Mouse (Mus musculus): ENCODE data around the gene L3mbtl2. TPM values are rescaled to one million over a fixed set of nuclear protein-coding genes. Genes with fewer than 3 reads are reported as not detected.
"Not testable (repeated sequence)": the region's sequence is repeated elsewhere in the genome, so short reads cannot be mapped to it uniquely, and the experiment has no call there.

Gene L3mbtl2
- total RNA-seq (2021), result 10 to 100 TPM; 34.4 to 35.5 TPM
- long read RNA-seq, experiment 1, transcript L3mbtl2-201 (17 exons, 3,487 nt), result major isoform, 61 of 75 reads
- long read RNA-seq, experiment 1, partial matches to known transcripts, result 8 of 75 reads
- long read RNA-seq, experiment 1, other reads (novel, unspliced or antisense), result 6 of 75 reads
- long read RNA-seq, experiment 2, transcript L3mbtl2-201 (17 exons, 3,487 nt), result major isoform, 59 of 74 reads
- long read RNA-seq, experiment 2, partial matches to known transcripts, result 7 of 74 reads
- long read RNA-seq, experiment 2, other reads (novel, unspliced or antisense), result 7 of 74 reads

DNA sequence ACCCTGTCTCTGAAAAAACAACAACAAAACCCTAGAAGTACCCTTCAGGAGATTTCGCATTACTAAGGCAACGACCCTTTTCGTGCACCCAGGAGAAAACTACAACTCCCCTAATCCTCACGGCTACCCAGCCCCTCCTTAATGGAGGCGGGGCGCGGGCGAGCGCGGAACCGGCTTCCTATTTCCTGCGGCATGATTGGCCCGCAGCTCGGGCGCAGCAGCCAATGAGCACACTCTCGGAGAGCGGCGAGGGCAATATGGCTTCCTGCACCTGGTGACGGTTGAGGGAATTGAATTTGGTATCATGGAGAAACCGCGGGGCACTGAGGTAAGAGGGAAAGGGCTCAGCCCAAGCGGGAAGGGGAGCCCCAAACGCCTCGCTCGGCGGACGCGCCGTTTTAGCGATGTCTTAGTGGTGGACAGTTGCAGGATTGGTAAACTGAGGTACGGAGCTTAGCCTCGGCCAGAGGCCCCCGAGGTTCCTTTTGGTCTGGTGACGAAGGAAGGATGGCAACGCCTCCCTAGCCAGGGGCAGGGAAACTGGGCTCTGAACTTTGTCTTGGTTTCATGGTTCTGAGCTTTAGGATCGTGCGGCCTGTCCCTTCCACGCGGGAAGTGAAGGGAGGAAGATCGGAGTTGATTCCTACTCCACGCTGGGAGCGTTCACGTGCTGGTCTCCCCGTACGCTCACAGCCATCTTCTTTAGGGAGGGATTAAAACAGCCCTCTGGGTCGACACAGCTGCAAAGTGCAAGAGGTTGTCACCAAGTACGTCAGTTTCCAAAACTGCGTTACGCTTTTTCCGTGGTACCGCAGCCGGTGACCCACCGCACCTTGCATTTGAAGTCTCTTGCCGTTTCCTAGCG is at the start of gene L3mbtl2:
TSS of gene L3mbtl2 (plus strand) at position 193 of the 865 bp plus-strand sequence.
- intact Hi-C loops (cut with DNase I), result no loop called here
- peak; percentile 93 to 94 for DNase-seq (ENCODE audit: low spot score in 2 of 2)

DNA sequence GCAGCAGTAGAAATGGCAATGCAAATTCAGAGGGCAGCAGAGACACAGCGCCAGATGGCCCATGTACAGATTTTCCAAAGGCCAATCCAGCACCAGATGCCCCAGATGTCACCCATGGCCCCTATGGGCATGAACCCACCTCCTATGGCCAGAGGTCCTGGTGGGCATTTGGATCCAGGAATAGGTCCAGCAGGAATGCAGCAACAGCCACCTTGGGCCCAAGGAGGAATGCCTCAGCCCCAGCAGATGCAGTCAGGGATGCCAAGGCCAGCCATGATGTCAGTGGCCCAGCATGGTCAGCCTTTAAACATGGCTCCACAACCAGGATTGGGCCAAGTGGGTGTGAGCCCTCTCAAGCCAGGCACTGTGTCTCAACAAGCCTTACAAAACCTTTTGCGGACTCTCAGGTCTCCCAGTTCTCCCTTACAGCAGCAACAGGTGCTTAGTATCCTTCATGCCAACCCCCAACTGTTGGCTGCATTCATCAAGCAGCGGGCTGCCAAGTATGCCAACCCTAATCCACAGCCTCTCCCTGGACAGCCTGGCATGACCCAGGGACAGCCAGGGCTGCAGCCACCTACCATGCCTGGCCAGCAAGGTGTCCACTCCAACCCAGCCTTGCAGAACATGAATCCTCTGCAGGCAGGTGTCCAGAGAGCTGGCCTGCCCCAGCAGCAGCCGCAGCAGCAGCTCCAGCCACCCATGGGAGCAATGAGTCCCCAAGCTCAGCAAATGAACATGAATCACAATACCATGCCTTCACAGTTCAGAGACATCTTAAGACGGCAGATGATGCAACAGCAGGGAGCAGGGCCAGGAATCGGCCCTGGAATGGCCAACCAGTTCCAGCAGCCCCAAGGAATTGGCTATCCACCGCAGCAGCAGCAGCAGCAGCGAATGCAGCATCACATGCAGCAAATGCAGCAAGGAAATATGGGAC is 13.9 kb upstream of the L3mbtl2 start:
- intact Hi-C loops (cut with DNase I), result no loop called here
- DNase-seq (ENCODE audit: low spot score in 2 of 2), result no peak

DNA sequence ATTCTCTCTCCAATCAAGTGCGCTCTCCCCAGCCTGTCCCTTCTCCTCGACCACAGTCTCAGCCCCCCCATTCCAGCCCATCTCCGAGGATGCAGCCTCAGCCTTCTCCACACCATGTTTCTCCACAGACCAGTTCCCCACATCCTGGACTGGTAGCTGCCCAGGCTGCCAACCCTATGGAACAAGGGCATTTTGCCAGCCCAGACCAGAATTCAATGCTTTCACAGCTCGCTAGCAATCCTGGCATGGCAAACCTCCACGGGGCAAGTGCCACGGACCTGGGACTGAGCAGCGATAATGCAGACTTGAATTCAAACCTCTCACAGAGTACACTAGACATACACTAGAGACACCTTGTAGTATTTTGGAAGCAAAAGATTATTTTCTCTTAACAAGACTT is 13.1 kb upstream of the L3mbtl2 start:
- no peak for DNase-seq (ENCODE audit: low spot score in 2 of 2)
- intact Hi-C loops (cut with DNase I), result no loop called here

DNA sequence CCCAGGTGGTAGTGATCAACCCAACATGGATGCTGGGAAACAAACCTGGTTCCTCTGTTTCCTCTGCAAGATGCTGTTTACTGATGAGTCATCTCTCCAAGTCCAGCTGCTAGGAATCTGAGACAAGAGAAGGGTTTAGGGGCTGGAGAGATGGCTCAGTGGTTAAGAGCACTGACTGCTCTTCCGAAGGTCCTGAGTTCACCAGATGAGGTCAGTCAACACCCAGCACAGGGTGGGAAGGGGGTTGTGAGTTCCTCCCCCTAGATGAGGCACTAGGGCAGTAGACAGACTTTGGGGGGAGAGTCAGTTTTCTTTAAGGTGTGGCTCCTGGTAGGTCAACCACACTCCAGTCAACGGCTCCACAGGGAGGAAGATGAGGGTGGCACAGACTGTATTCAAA is 2.0 kb upstream of the L3mbtl2 start:
- no peak for DNase-seq (ENCODE audit: low spot score in 2 of 2)
- intact Hi-C loops (cut with DNase I), result no loop called here

DNA sequence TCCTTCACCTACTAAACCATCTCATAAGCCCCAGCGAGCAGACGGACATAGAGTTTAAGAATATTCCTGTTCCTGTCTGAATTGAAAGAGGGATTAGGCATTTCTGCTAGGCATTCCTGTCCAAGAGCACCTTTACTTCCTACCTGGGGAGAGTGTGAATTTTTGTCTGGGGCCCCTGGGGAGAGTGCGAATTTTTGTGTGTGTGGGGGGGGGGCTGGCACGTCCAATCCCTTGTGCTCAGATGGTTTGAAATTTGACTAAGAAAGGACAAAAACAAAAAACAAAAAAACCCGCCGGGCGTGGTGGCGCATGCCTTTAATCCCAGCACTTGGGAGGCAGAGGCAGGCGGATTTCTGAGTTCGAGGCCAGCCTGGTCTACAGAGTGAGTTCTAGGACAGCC is 408 bp upstream of the L3mbtl2 start:
- intact Hi-C loops (cut with DNase I), result no loop called here
- no peak for DNase-seq (ENCODE audit: low spot score in 2 of 2)

DNA sequence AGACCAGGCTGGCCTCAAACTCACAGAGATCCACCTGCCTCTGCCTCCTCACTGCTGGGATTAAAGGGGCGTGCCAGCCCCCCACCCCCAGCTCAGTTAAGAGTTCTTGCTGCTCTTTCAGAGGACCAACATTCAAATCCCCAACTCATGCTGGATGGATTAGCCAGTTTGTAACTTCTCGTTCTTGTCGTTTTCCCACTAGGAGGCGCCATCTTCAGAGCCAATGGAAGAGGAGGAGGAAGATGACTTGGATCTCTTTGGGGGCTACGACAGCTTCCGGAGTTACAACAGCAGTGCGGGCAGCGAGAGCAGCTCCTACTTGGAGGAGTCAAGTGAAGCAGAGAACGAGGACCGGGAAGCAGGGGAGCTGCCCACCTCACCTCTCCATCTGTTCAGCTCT is 3.3 kb downstream of the L3mbtl2 start:
- no peak for DNase-seq (ENCODE audit: low spot score in 2 of 2)
- intact Hi-C loops (cut with DNase I), result no loop called here

DNA sequence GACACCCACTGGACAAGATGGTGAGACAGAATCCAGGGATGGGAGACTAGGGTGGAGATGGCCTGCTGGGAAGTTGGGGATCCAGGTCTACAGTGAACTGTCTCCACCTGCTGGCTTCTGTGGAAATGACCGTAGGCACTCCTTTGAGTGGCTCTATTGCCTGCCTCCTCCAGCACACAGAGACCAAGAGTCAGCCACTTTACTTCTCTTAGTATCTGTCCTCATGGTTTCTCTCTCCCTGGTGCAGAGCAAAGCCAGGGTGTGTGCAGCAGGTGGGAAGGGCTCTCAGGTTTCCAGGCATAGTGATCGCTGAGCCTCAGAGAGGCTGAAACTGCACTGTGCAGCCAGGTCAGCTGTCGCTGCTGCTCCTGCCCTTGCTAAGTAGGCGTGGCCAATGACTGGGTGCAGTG is 6.5 kb downstream of the L3mbtl2 start:
- intact Hi-C loops (cut with DNase I), result no loop called here

DNA sequence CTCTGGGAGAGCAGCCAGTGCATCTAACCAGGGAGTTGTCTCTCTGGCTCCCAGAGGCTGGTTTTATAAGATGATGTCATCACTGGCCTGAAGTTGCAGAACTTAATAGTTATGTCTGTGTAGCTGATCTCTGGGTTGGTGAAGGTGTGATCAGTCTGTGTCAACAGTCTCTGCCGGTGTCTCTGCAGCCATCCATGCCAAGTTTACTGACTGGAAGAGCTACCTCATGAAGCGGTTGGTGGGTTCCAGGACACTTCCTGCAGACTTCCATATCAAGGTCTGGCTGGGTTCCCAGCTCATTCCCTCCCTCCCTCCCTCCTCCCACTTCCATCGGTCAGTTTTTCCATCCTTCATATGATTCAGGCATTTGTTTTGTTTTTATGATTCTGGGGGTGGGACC is 12.9 kb downstream of the L3mbtl2 start:
- no peak for DNase-seq (ENCODE audit: low spot score in 2 of 2)

More for the DNA sequence above, 6.5 kb downstream of the L3mbtl2 start:
- DNase-seq (ENCODE audit: low spot score in 2 of 2), result peak; percentile 41 to 54

DNA sequence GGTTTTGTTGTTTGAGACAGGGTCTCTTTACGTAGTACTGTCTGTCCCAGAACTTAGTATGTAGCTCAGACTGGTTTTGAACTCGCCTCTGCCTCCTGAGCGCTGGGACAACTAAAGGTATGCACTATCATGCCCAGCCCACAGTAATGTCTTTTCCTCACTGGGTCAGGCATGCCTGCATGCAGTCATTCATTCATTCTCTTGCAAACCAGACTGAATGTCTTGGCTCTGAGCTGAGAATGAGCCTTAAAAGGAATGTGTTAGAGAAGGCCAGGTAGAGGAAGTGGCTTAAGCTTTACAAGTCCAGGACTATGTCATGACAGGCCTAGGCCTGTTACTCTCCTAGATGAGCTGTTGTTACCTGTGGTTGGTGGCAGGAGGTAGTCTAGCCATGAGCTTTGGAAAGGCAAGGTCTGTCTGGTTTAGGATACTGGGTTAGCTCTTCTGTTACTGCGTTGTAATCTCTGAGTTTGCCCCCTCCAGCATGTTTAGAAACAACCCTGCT is 16.7 kb downstream of the L3mbtl2 start:
- intact Hi-C loops (cut with DNase I), result no loop called here
- no peak for DNase-seq (ENCODE audit: low spot score in 2 of 2)

More for the DNA sequence above, 12.9 kb downstream of the L3mbtl2 start:
- intact Hi-C loops (cut with DNase I), result no loop called here

DNA sequence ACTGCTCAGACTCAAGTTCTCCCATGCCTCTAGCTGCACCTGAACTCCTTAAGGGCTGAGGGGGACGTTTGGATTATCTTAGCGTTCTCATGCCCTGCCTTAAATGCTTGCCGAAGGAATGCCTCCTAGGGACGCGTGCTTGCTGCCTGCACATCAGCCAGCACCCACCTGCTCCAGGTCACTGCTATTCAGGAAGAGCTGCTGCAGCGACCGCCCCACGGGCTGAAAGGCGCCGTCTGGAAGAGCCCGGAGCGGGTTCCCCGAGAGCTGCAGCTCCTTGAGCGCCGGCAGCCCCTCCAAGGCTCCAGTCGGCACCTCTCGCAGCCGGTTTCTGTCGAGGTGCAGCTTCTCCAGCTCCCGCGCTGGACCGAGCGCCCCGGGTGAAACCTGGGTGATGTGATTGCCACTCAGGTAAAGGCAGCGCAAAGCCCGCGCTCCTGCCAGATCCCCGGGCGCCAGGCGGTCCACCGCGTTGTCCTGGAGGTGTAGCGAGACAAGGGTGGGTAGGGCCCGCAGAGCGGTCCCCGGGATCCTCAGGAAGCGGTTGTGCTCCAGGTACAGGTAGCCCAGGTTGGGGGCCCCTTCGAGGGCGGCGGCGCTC is 29.8 kb downstream of the L3mbtl2 start:
- no peak for DNase-seq (ENCODE audit: low spot score in 2 of 2)
- intact Hi-C loops (cut with DNase I), result no loop called here

DNA sequence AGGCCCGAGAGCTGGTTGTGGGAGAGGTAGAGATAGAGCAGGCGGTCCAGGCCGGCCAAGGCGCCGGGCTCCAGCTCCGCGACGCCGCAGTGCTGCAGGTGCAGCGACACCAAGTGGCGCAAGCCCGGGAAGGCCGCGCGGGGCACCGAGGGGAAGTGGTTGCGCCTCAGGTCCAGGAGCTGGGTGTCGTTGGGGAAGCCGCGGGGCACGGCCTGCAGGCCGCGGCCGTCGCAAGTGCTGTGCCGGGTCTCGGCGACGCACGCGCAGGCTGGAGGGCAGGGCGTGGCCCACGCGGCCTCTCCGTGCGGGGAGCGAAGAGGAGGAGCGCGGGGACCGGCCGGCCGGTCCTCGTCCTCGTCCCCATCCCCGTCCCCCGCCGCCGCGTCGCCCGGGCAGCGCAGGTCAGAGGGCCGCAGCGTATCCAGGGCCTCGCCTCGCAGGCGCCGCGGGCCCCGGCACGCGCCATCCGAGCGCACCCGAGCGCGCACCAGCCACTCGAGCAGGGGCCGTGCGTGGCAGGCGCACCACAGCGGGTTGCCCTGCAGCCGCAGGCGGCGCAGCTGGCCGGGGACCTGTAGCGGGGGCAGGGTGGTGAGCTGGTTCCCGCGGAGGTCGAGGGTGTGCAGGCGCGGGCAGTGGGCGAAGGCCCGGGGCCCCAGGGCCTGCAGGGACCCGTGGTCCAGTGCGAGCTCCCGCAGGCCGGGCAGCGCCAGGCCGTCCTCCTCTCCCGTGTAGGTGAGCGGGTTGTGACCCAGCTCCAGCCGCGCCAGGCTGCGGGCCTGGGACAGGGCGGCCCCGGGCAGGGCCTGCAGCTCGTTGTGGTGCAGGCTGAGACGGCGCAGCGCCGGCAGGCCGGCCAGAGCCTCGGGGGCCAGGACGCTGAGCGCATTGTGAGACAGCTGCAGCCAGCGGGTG is 30.5 kb downstream of the L3mbtl2 start:
- DNase-seq (ENCODE audit: low spot score in 2 of 2), result peak; percentile 67 to 78
- intact Hi-C loops (cut with DNase I), result no loop called here

DNA sequence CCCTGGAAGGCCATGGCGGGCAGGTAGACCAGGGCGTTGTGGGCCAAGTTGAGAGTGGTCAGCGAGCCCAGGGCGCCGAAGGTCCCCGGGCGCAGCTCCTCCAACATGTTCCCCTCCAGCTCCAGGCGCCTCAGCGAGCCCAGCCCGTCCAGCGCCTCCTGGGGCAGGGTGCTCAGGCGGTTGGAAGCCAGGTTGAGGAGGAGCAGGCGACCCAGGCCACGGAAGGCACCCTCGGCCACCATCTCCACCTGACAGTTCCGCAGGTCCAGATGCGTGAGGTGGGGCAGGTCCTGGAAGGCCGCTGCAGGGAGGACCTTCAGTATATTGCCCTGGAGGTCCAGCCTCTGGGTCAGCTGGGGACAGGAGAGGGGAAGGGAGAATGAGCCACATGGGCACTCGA is 31.2 kb downstream of the L3mbtl2 start:
- intact Hi-C loops (cut with DNase I), result loop anchor here (5.0 kb wide), 1 partner anchor 117 kb away; no protein-coding TSS in a partner anchor
- no peak for DNase-seq (ENCODE audit: low spot score in 2 of 2)

DNA sequence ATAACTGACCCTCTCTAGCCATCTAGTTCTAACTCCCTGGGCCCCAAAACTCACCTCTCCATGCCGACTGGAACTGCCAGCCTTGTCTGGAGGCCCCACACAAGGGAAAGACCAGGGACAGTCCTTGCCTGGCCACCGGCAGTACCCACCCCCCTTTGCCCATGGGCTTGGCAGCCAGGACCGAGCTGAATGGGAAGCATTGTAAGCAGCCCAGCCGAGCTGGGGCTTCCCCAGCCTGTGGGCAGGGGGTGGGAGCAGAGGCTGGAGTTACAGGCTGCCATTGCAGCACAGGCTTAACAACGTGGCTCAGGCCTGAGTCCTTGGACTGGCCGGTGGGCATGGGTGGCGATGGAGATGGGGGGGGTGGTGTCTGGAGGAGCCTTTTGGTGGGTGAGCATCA is 33.5 kb downstream of the L3mbtl2 start, which contains the start of gene Chadl:
TSS of gene Chadl (minus strand) at position 113 of the 400 bp plus-strand sequence.
- DNase-seq (ENCODE audit: low spot score in 2 of 2), result peak; percentile 47 to 60
- intact Hi-C loops (cut with DNase I), result loop anchor here (5.0 kb wide), 1 partner anchor 115 kb away; no protein-coding TSS in a partner anchor

DNA sequence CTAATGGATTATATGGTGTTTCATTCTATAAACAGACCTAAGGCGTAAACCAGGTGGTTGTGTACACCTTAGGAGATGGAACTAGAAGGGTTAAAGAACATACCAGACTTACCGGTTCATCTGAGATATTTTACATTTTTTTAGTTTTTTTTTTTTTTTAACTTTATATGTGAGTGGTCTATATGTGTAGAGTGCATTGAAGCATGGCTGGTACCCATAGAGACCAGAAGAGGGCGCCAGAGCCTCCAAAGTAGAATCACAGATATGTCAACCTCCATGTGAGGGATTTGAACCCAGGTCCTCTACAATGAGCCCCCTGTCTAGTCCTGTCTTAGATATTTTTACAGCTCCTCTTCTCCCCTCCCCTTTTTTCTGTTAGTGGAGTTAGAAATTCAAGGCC is 34.2 kb downstream of the L3mbtl2 start:
- intact Hi-C loops (cut with DNase I), result loop anchor here (5.0 kb wide), 1 partner anchor 114 kb away; no protein-coding TSS in a partner anchor
- peak; percentile 31 to 55 for DNase-seq (ENCODE audit: low spot score in 2 of 2)

DNA sequence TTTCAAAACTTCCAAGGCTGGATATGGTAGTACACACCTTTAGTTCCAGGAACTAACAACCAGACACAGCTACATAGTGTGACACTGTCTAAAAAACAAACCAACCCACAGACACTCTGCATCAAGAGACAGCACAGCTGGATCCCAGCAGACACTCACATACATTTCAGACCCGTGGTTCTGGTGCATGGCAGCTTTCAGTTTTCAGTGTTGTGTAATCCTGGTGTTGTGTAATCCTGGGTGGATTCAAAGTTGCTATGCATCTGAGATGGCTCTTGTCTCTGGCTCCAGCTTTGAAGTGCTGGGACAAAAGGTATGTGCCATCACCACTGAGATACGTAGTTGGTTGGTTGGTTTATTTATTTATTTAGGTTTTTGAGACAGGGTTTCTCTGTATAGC is 34.8 kb downstream of the L3mbtl2 start:
- intact Hi-C loops (cut with DNase I), result loop anchor here (5.0 kb wide), 1 partner anchor 114 kb away; no protein-coding TSS in a partner anchor
- DNase-seq (ENCODE audit: low spot score in 2 of 2), result no peak

DNA sequence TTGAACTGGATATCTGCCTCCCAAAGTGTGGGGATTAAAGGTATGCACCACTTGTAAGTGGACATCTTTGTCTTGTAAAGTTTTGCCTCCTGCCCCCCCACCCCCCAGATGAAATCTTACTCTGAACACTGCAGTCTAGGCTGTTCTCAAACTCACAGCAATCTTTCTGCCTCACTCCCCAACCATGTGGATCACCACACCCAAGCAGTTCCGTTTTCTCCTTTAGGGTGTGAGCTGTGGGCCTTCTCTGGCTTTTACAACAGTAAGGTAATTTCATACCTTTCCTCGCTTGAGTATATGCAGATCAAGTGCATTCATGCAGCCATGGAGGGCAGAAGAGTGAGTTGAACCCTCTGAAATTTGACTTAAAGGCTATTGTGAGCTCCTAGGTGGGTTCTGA is 36.5 kb downstream of the L3mbtl2 start:
- intact Hi-C loops (cut with DNase I), result no loop called here

DNA sequence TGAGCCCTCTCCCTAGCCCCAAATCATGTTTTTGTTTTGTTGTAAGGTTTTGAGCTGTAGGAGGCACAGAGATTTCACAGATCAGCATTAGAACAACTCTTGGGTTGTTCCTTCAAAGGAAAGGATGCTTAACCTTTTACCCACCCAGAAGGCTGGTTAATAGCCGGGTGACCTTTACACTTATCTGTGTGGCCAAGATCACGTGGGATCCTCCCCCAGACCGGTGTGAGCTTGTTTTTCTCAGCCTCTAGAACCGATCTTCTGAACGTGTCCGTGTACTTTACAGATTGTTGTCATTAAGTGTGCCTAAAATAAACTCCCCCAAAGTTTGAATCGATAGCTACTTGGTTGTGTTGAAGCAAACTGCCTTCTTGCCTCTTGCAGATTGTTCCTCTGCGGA is 36.9 kb downstream of the L3mbtl2 start:
- no peak for DNase-seq (ENCODE audit: low spot score in 2 of 2)
- intact Hi-C loops (cut with DNase I), result no loop called here

More for the DNA sequence above, 36.5 kb downstream of the L3mbtl2 start:
- no peak for DNase-seq (ENCODE audit: low spot score in 2 of 2)

DNA sequence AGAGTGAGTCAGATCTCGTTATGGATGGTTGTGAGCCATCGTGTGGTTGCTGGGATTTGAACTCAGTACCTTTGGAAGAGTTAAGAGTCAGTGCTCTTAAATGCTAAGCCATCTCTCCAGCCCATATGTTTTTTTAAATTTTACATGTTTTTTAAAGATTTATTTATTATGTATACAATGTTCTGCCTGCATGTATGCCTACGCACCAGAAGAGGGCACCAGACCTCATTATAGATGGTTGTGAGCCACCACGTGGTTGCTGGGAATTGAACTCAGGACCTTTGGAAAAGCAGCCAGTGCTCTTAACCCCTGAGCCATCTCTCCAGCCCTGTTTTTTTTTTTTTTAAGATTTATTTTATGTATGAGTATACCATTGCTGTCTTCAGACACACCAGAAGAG is 37.7 kb downstream of the L3mbtl2 start:
- intact Hi-C loops (cut with DNase I), result not testable (repeated sequence)

More for the DNA sequence above, 37.7 kb downstream of the L3mbtl2 start:
- DNase-seq (ENCODE audit: low spot score in 2 of 2), result not testable (repeated sequence)

All from left cerebral cortex, postnatal 14 days (tissue).